Comparison of ENCODE assay signal across 9 mouse cellular contexts in the genomic region with DNA sequence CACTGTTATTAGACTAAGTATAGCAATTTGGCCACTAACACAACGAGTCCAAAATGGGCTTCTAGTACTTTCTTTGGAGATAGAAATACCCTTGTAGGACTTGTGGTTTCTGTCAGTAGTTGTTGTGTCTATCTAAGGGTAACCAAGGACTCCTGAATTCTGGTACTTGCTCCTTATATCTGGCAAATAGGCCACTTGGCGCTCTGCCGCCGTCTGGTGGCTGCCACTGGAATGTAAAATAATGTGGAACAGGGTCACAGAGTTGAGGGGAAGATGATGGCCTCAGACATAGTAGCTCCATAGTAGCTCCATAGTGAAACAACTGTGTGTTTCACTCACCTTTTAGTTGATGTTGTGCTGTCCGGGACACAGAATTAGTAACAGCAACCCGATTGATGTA. TPM values are rescaled to one million over a fixed set of nuclear protein-coding genes. Genes with fewer than 3 reads are reported as not detected.
DNase-seq lines count a peak whose midpoint lies in the region; ATAC-seq and TF ChIP-seq lines count a peak whose summit lies in the region.
"Had no signal": no experiment of that assay in that cellular context is flagged by ENCODE, and none has a peak within 500 bp of the region (broad histone marks: within the 10 kb centered on the region; RNA-seq: fewer than 3 reads in every experiment).

No protein-coding gene starts in this region.

- no peak overlapping the region for H3K9ac ChIP-seq in hindbrain, embryonic 16.5 days (ENCODE audit: low read depth, low read length)
- H3K9ac ChIP-seq: stomach, embryonic 15.5 days had no signal

- peaks cover 19% of the 10 kb centered on the region; the same call in 1 of the 2 replicates for H3K36me3 ChIP-seq in hindbrain, embryonic 10.5 days
- no peaks in the 10 kb centered on the region for H3K36me3 ChIP-seq in hindbrain, embryonic 16.5 days (ENCODE audit: control insufficient read depth, insufficient read depth, low read length)
- H3K36me3 ChIP-seq: stomach, embryonic 15.5 days had no signal

- no peak overlapping the region for H3K27ac ChIP-seq in hindbrain, embryonic 10.5 days
- H3K27ac ChIP-seq in hindbrain, embryonic 16.5 days (ENCODE audit: low read depth, low read length) = no peak overlapping the region
- no peak overlapping the region for H3K27ac ChIP-seq in bone marrow, adult 2 months (ENCODE audit: control insufficient read depth, insufficient read depth, low read depth, low read length, poor library complexity)
- H3K27ac ChIP-seq in layer of hippocampus, adult 2 months = no peak overlapping the region
- H3K27ac ChIP-seq: stomach, embryonic 15.5 days had no signal

- no peaks in the 10 kb centered on the region for H3K9me3 ChIP-seq in hindbrain, embryonic 10.5 days
- H3K9me3 ChIP-seq in hindbrain, embryonic 16.5 days (ENCODE audit: control insufficient read depth, low read length) = no peaks in the 10 kb centered on the region
- H3K9me3 ChIP-seq: stomach, embryonic 15.5 days had no signal

- peaks cover 7% of the 10 kb centered on the region for H3K4me1 ChIP-seq in hindbrain, embryonic 10.5 days (replicated peaks)
- H3K4me1 ChIP-seq in hindbrain, embryonic 16.5 days (ENCODE audit: control insufficient read depth, insufficient read depth, low read depth, low read length) = no peaks in the 10 kb centered on the region
- H3K4me1 ChIP-seq in bone marrow, adult 2 months (ENCODE audit: control insufficient read depth, insufficient read depth, low read length) = no peaks in the 10 kb centered on the region
- H3K4me1 ChIP-seq: stomach, embryonic 15.5 days had no signal

- no peak for ATAC-seq in hindbrain, embryonic 16.5 days
- peak; percentile 82 for ATAC-seq in CD4-positive, CD25-positive, alpha-beta regulatory T cell, adult 4 months
- ATAC-seq in monocyte, adult 5-6 weeks (replicated peaks; ENCODE audit: insufficient number of reproducible peaks, low FRiP score, low TSS enrichment, poor library complexity, severe bottlenecking) = 0 out of 2 replicates have a peak, but pooled peaks have one; percentile 40

- H3K27me3 ChIP-seq in hindbrain, embryonic 10.5 days (ENCODE audit: insufficient read depth, poor library complexity, severe bottlenecking) = no peaks in the 10 kb centered on the region
- no peaks in the 10 kb centered on the region for H3K27me3 ChIP-seq in hindbrain, embryonic 16.5 days (replicated peaks; ENCODE audit: control insufficient read depth, insufficient read depth, low read length)
- H3K27me3 ChIP-seq: stomach, embryonic 15.5 days had no signal

- DNase-seq in hindbrain, embryonic 10.5 days (ENCODE audit: low spot score) = peak; percentile 67
- peak; percentile 39 for DNase-seq in forelimb bud, embryonic 11.5 days (ENCODE audit: low read depth, low spot score)
- DNase-seq in layer of hippocampus, adult 2 months (ENCODE audit: low spot score in 2 of 2) = peak in 1 of 2 experiments; percentile 29
- DNase-seq in thymus, postnatal 0 days (ENCODE audit: low spot score) = peak; percentile 60

- no peak for TF ChIP-seq POLR2A in bone marrow, adult 2 months (IDR thresholded peaks at IDR 0.05; ENCODE audit: borderline replicate concordance, control insufficient read depth, low read depth, low read length)

- 51% methylated on average over 6 of the region's 6 CpGs for whole genome bisulfite sequencing in hindbrain, embryonic 10.5 days
- WGBS in hindbrain, embryonic 16.5 days = 50% methylated on average over 6 of the region's 6 CpGs
- 48% methylated on average over 6 of the region's 6 CpGs for WGBS in bone marrow, adult 2 months

- no peak overlapping the region for H3K4me3 ChIP-seq in hindbrain, embryonic 10.5 days
- no peak overlapping the region for H3K4me3 ChIP-seq in hindbrain, embryonic 16.5 days (ENCODE audit: low read length)
- H3K4me3 ChIP-seq in bone marrow, adult 2 months (replicated peaks; ENCODE audit: control insufficient read depth, low read depth, low read length) = no peak overlapping the region
- H3K4me3 ChIP-seq in layer of hippocampus, adult 2 months = no peak overlapping the region
- H3K4me3 ChIP-seq: stomach, embryonic 15.5 days had no signal

- peak; percentile 81 for TF ChIP-seq CTCF in bone marrow, adult 2 months (IDR thresholded peaks at IDR 0.05; ENCODE audit: control insufficient read depth, insufficient read depth, low read length)
- peak; percentile 86 for TF ChIP-seq CTCF in layer of hippocampus, adult 2 months (conservative IDR thresholded peaks at IDR 0.05)

- H3K4me2 ChIP-seq in hindbrain, embryonic 16.5 days (ENCODE audit: low read length) = no peak overlapping the region
- H3K4me2 ChIP-seq: stomach, embryonic 15.5 days had no signal

RNA-seq across cellular contexts. Expression of gene Fgfbp1, which starts 8.7 kb away (rescaled TPM):
- 4.3 and 4.7 TPM in 2 replicates for polyA plus RNA-seq in hindbrain, embryonic 10.5 days (2016; fragmentation: Nextera tagmentation; extraction: Ambion mirVana)
- polyA plus RNA-seq in hindbrain, embryonic 16.5 days (2015; fragmentation: Nextera tagmentation; extraction: Ambion mirVana) = 13.1 and 13.8 TPM in 2 replicates
- not detected for polyA plus RNA-seq in CD4-positive, CD25-positive, alpha-beta regulatory T cell, adult 4 months (2017; shearing (Covaris generic))
- 2.2 TPM in 1 of 2 replicates, not detected in the other for polyA plus RNA-seq in bone marrow, adult 2 months (2011; ENCODE audit: insufficient read depth, insufficient read length, low replicate concordance, missing spikeins)
- total RNA-seq in layer of hippocampus, adult 2 months (2021) = under 1 TPM; 0.32 to 0.54 TPM
- not detected in 3 replicates for total RNA-seq in monocyte, adult 5-6 weeks (2017)
- polyA plus RNA-seq in thymus, postnatal 0 days (2015; fragmentation: Nextera tagmentation; extraction: Ambion mirVana) = 5.0 and 7.2 TPM in 2 replicates
